Mouse (Mus musculus) CH12.LX (cell line): ENCODE measurements at regions not wholly inside any gene's neighbourhood (a gene's known extent, or its start where the extent isn't known, plus 50 kb on each side); places are given as distances from the start of the nearest gene placed in this dataset.

ENCODE experiments used
- DNase-seq: peaks from one replicate; pipeline ENCODE4 v3.0.0-alpha.2; 2013; ENCODE audit errors: extremely low read depth
- H3K27ac ChIP-seq: 2 replicates; pipeline ENCODE4 v1.5.1; 2012; ENCODE audit warnings: low read depth, mild to moderate bottlenecking, control low read depth, moderate library complexity; ENCODE audit not compliant: insufficient read depth
- H3K27me3 ChIP-seq: replicated peaks from 2 replicates; pipeline ENCODE3; 2012; ENCODE audit warnings: inconsistent platforms
- H3K36me3 ChIP-seq, 2 experiments: replicated peaks in 1 of 2; 2 replicates each; pipeline versions ENCODE3 to v1.6.1; 2012; ENCODE audit warnings: inconsistent platforms in 1 of 2, low read length in 1 of 2, mild to moderate bottlenecking in 1 of 2, mixed read lengths in 1 of 2, moderate library complexity in 1 of 2; ENCODE audit not compliant: control insufficient read depth in 1 of 2, insufficient read depth in 1 of 2
- H3K4me1 ChIP-seq, 2 experiments: 2 replicates each; pipeline ENCODE4 v1.6.1; 2012; ENCODE audit warnings: inconsistent platforms in 1 of 2, moderate library complexity in 1 of 2; ENCODE audit not compliant: insufficient read depth in 2 of 2, control insufficient read depth in 1 of 2
- H3K4me2 ChIP-seq: 2 replicates; pipeline ENCODE4 v1.6.1; 2012; ENCODE audit warnings: low read depth, mild to moderate bottlenecking, control low read depth; ENCODE audit not compliant: poor library complexity, insufficient read depth, severe bottlenecking
- H3K4me3 ChIP-seq, 3 experiments: fragments of 150-350 bp in 1 of 3; sonication (generic) in 1 of 3; replicated peaks in 1 of 3; 2 replicates each; pipeline versions ENCODE3 to v1.5.1; 2011 to 2012; ENCODE audit warnings: low read depth in 2 of 3, low read length in 2 of 3, mild to moderate bottlenecking in 2 of 3, moderate library complexity in 2 of 3, control low read depth in 1 of 3, improper control_type of control experiment in 1 of 3, inconsistent platforms in 1 of 3, mixed read lengths in 1 of 3; ENCODE audit not compliant: poor library complexity in 1 of 3
- H3K79me2 ChIP-seq: replicated peaks from 2 replicates; pipeline ENCODE4 v1.6.1; 2012; ENCODE audit warnings: mild to moderate bottlenecking, moderate library complexity; ENCODE audit not compliant: control insufficient read depth, poor library complexity, insufficient read depth, severe bottlenecking; ENCODE audit errors: extremely low read depth
- H3K9ac ChIP-seq: 2 replicates; pipeline ENCODE4 v1.6.1; 2012; ENCODE audit warnings: low read depth, mild to moderate bottlenecking, control low read depth, moderate library complexity; ENCODE audit not compliant: insufficient read depth
- H3K9me3 ChIP-seq: replicated peaks from 2 replicates; pipeline ENCODE3; 2012; ENCODE audit warnings: low read length, inconsistent platforms, mixed read lengths
- CHD1 ChIP-seq: IDR thresholded peaks from 2 replicates; pipeline ENCODE4 v1.6.1; 2012; ENCODE audit warnings: low read depth, low read length, improper control_type of control experiment, inconsistent platforms
- CTCF ChIP-seq, 2 experiments: IDR thresholded peaks in 1 of 2; conservative IDR thresholded peaks in 1 of 2; 2 replicates each; pipeline ENCODE4 v1.5.1; 2011 to 2012; ENCODE audit warnings: low read depth in 2 of 2, low read length in 2 of 2, improper control_type of control experiment in 1 of 2, inconsistent platforms in 1 of 2, mild to moderate bottlenecking in 1 of 2, moderate library complexity in 1 of 2
- ELF1 ChIP-seq: IDR thresholded peaks from 2 replicates; pipeline ENCODE4 v1.6.1; 2014; ENCODE audit warnings: low read depth, mild to moderate bottlenecking, inconsistent platforms, low read length, improper control_type of control experiment
- EP300 ChIP-seq: IDR thresholded peaks from 2 replicates; pipeline ENCODE4 v1.6.1; 2011; ENCODE audit warnings: low read length, improper control_type of control experiment
- GABPA ChIP-seq: IDR thresholded peaks from 2 replicates; pipeline ENCODE4 v1.6.1; 2012; ENCODE audit warnings: low read depth, low read length, improper control_type of control experiment, inconsistent platforms; ENCODE audit not compliant: insufficient replicate concordance
- HCFC1 ChIP-seq: IDR thresholded peaks from 2 replicates; pipeline ENCODE4 v1.6.1; 2012; ENCODE audit warnings: low read depth, mild to moderate bottlenecking, inconsistent platforms, low read length, improper control_type of control experiment
- IRF4 ChIP-seq: IDR thresholded peaks from 2 replicates; pipeline ENCODE4 v1.6.1; 2014; ENCODE audit warnings: low read depth, mild to moderate bottlenecking, inconsistent platforms, low read length, improper control_type of control experiment
- JUN ChIP-seq: IDR thresholded peaks from 2 replicates; pipeline ENCODE4 v1.6.1; 2011; ENCODE audit warnings: low read depth, mild to moderate bottlenecking, low read length, improper control_type of control experiment, moderate library complexity; ENCODE audit not compliant: insufficient read depth
- KAT2A ChIP-seq: IDR thresholded peaks from 2 replicates; pipeline ENCODE4 v1.6.1; 2012; ENCODE audit warnings: low read length, improper control_type of control experiment, inconsistent platforms; ENCODE audit not compliant: insufficient replicate concordance
- MAFK ChIP-seq: IDR thresholded peaks from 2 replicates; pipeline ENCODE4 v1.6.1; 2011; ENCODE audit warnings: low read length, improper control_type of control experiment; ENCODE audit not compliant: insufficient replicate concordance
- MEF2A ChIP-seq: IDR thresholded peaks from 2 replicates; pipeline ENCODE4 v1.6.1; 2014; ENCODE audit warnings: low read depth, mild to moderate bottlenecking, inconsistent platforms, low read length, improper control_type of control experiment, borderline replicate concordance
- MXI1 ChIP-seq: IDR thresholded peaks from 2 replicates; pipeline ENCODE4 v1.6.1; 2011; ENCODE audit warnings: mild to moderate bottlenecking, low read depth, low read length, improper control_type of control experiment
- NELFE ChIP-seq: IDR thresholded peaks from 2 replicates; pipeline ENCODE4 v1.6.1; 2011; ENCODE audit warnings: low read depth, low read length, improper control_type of control experiment
- PAX5 ChIP-seq: IDR thresholded peaks from 2 replicates; pipeline ENCODE4 v1.6.1; 2012; ENCODE audit warnings: low read length, inconsistent platforms, mixed read lengths
- POLR2A ChIP-seq: IDR thresholded peaks from 2 replicates; pipeline ENCODE4 v1.6.1; 2011; ENCODE audit warnings: low read depth, mild to moderate bottlenecking, improper control_type of control experiment, low read length
- POLR2AphosphoS2 ChIP-seq: IDR thresholded peaks from 2 replicates; pipeline ENCODE4 v1.6.1; 2011; ENCODE audit warnings: low read depth, low read length, improper control_type of control experiment
- RAD21 ChIP-seq: IDR thresholded peaks from 2 replicates; pipeline ENCODE4 v1.6.1; 2011; ENCODE audit warnings: low read depth, mild to moderate bottlenecking, low read length, improper control_type of control experiment, moderate library complexity
- SIN3A ChIP-seq: IDR thresholded peaks from 2 replicates; pipeline ENCODE4 v1.6.1; 2012; ENCODE audit warnings: low read length, improper control_type of control experiment, inconsistent platforms
- TBP ChIP-seq: conservative IDR thresholded peaks from 2 replicates; pipeline ENCODE4 v1.6.1; 2011; ENCODE audit warnings: low read depth, low read length, improper control_type of control experiment
- UBTF ChIP-seq: IDR thresholded peaks from 2 replicates; pipeline ENCODE4 v1.6.1; 2012; ENCODE audit warnings: low read depth, mild to moderate bottlenecking, inconsistent platforms, low read length, improper control_type of control experiment, moderate library complexity
- USF2 ChIP-seq: conservative IDR thresholded peaks from 2 replicates; pipeline ENCODE4 v1.6.1; 2011; ENCODE audit warnings: low read depth, low read length, improper control_type of control experiment
- ZKSCAN1 ChIP-seq: IDR thresholded peaks from 2 replicates; pipeline ENCODE4 v1.6.1; 2012; ENCODE audit warnings: low read depth, inconsistent platforms, low read length, improper control_type of control experiment, borderline replicate concordance
- dilution Hi-C: fragments of 300-500 bp; cut with MboI; formaldehyde crosslinking; loops from 2 replicates; pipeline ENCODE4 v1.14.3; 2020; ENCODE audit warnings: low sequenced_read_pairs; ENCODE audit not compliant: extremely low pct_unique_long_range_greater_than_20kb, extremely low pct_ligation_motif_present
- in situ Hi-C: fragments of 300-500 bp; cut with MboI; formaldehyde crosslinking; loops from 3 replicates; pipeline ENCODE4 v1.14.3; 2019; ENCODE audit warnings: low sequenced_read_pairs, low pct_ligation_motif_present, low pct_unique_long_range_greater_than_20kb, mixed read lengths

- Histone ChIP-seq H3K9ac (no peak overlapping the region), H3K79me2 (no peaks in the 10 kb centered on the region), H3K27me3 (no peaks in the 10 kb centered on the region), H3K4me2 (no peak overlapping the region), H3K9me3 (peaks cover 6% of the 10 kb centered on the region), H3K4me1 (no peaks in the 10 kb centered on the region), H3K27ac (no peak overlapping the region), H3K4me3 (no peak overlapping the region)
- DNase-seq = no peak
- in situ Hi-C loops = no loop called here
- TF ChIP-seq UBTF (no peak), PAX5 (no peak), POLR2AphosphoS2 (no peak), TBP (no peak), CTCF (conservative IDR thresholded peaks at IDR 0.05 in 1 of 2, IDR thresholded peaks at IDR 0.05 in 1 of 2; ENCODE audit: low read depth in 2 of 2, low read length in 2 of 2) (no peak), NELFE (no peak), HCFC1 (no peak), MAFK (no peak), ELF1 (no peak), EP300 (no peak), ZKSCAN1 (no peak), JUN (no peak), SIN3A (no peak), GABPA (no peak)
- TF ChIP-seq, all 38 proteins: peak for 0
- dilution Hi-C loops = no loop called here
- H3K36me3 ChIP-seq = no peaks in the 10 kb centered on the region
These were observed 208.5 kb upstream of the Zic1 start for GRCm38 (mm10) chr9:91574156-91574555.

GRCm38 (mm10) chr9:91566006-91566641 is 200.5 kb upstream of the Zic1 start:
- Histone ChIP-seq H3K9me3 (peaks cover 11% of the 10 kb centered on the region), H3K27me3 (no peaks in the 10 kb centered on the region), H3K9ac (no peak overlapping the region), H3K36me3 (no peaks in the 10 kb centered on the region), H3K4me3 (no peak overlapping the region), H3K27ac (no peak overlapping the region), H3K4me2 (no peak overlapping the region), H3K4me1 (no peaks in the 10 kb centered on the region), H3K79me2 (no peaks in the 10 kb centered on the region)
- no peak for DNase-seq
- no peak for TF ChIP-seq NELFE
- TF ChIP-seq HCFC1 = no peak
- no peak for TF ChIP-seq CHD1
- TF ChIP-seq JUN = no peak
- no peak for TF ChIP-seq MXI1
- no peak for TF ChIP-seq USF2
- no peak for TF ChIP-seq POLR2A
- TF ChIP-seq MEF2A = no peak
- TF ChIP-seq IRF4 = no peak
- no peak for TF ChIP-seq KAT2A
- TF ChIP-seq RAD21 = no peak
- no peak for TF ChIP-seq MAFK
- dilution Hi-C loops = no loop called here
- in situ Hi-C loops = no loop called here
